Mouse (Mus musculus) heart, embryonic 10.5 days (tissue): ENCODE results near the gene Erp29. TPM values are rescaled to one million over a fixed set of nuclear protein-coding genes. Genes with fewer than 3 reads are reported as not detected.

Source experiments
- DNase-seq: peaks from one replicate; pipeline ENCODE4 v3.0.0-alpha.2; 2017; ENCODE audit warnings: low spot score
- H3K27ac ChIP-seq: fragments of 300-500 bp; sonication (generic); 2 replicates; pipeline ENCODE4 v1.5.1; 2016; ENCODE audit warnings: mild to moderate bottlenecking
- H3K27me3 ChIP-seq: fragments of 300-500 bp; sonication (generic); 2 replicates; pipeline ENCODE4 v1.6.1; 2016; ENCODE audit warnings: mild to moderate bottlenecking; ENCODE audit not compliant: poor library complexity, insufficient read depth, severe bottlenecking
- H3K36me3 ChIP-seq: fragments of 300-500 bp; sonication (generic); 2 replicates; pipeline ENCODE4 v1.6.1; 2016; ENCODE audit warnings: mild to moderate bottlenecking, moderate library complexity
- H3K4me1 ChIP-seq: fragments of 300-500 bp; sonication (generic); 2 replicates; pipeline ENCODE4 v1.6.1; 2016; ENCODE audit warnings: mild to moderate bottlenecking
- H3K4me3 ChIP-seq: fragments of 300-500 bp; sonication (generic); 2 replicates; pipeline ENCODE4 v1.5.1; 2016; ENCODE audit warnings: mild to moderate bottlenecking, moderate library complexity
- H3K9me3 ChIP-seq: fragments of 300-500 bp; sonication (generic); 2 replicates; pipeline ENCODE4 v1.6.1; 2016; ENCODE audit warnings: mild to moderate bottlenecking, moderate library complexity
- WGBS: fragments of 180-500 bp; shearing (Covaris S2); methylation state at CpG from one replicate; pipeline ENCODE4 v1.1.7; 2016; 5-methylcytosine and 5-hydroxymethylcytosine counted together
- polyA plus RNA-seq: library from polyadenylated mRNA; unstranded; fragments of >200 nt; fragmentation: Nextera tagmentation; extraction: Ambion mirVana; gene quantifications from 2 replicates; pipeline ENCODE4 v1.2.1, GENCODE M21; 2016

Erp29 gene
- polyA plus RNA-seq, 1 experiment from 2014 or later = 153 TPM

DNA sequence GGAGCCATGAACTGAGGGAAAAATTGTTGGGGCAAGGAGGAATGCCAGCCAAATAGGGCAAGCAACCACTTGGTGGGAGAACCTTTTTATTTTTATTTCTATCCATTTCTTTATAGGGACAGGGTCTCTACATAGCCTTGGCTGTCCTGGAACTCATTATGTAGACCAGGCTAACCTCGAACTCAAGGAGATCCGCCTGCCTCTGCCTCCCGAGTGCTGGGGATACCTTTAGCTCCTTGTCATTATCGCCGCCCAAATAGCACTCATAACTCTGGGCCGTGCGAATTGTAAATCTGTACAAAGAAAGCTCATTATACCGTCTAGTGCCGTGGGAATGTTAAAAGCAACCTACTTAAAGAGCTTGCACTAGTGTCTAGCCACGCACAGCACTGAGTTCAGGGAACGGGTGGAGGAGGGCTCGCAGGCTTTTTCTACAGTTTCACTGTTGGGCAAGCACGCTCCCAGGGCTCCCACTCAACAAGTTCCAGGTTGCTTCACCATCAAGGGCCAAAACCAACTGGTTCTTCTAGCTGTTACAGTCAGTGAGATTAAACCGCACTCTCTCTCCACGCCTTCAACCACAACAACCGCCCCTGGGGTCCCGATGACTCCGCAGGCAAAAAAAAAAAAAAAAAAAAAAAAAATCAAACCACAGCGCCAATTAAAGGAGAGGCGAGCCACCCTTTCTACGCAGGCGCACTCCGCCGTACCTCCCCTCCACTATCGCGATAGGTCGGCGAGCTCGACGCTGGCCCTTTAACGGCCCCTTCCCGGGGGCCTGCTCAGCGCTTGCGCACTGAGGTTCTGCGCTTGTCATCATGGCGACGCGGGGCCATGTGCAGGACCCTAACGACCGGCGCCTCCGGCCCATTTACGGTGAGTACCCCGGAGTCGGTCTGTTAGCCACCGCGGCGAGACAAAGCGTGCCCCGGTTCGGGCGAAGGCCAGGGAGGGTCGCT, 54.8 kb downstream of the Erp29 start, which contains the start of gene Naa25:
Naa25 (plus strand) TSS at position 750 of the 959 bp plus-strand sequence.
- peaks cover 17% of the 10 kb centered on the region for H3K36me3 ChIP-seq
- peak within 1 kb of the TSS; percentile 93 for H3K27ac ChIP-seq
- no peaks in the 10 kb centered on the region for H3K9me3 ChIP-seq
- WGBS = 10% methylated on average over 53 of the region's 53 CpGs
- peak within 1 kb of the TSS; percentile 98 for H3K4me3 ChIP-seq
- H3K4me1 ChIP-seq = peaks cover 20% of the 10 kb centered on the region
- DNase-seq = peak; percentile 97
- H3K27me3 ChIP-seq = no peaks in the 10 kb centered on the region

- Histone ChIP-seq H3K27ac (no peak overlapping the region), H3K4me1 (peaks cover 20% of the 10 kb centered on the region), H3K4me3 (no peak overlapping the region), H3K27me3 (no peaks in the 10 kb centered on the region), H3K9me3 (no peaks in the 10 kb centered on the region), H3K36me3 (no peaks in the 10 kb centered on the region)
- no peak for DNase-seq
- WGBS = 84% methylated on average over 5 of the region's 5 CpGs
Observed at GRCm38 (mm10) chr5:121395621-121396020, 56.7 kb downstream of the Erp29 start.

GRCm38 (mm10) chr5:121393402-121393801, 58.9 kb downstream of the Erp29 start:
- 77% methylated on average over 3 of the region's 3 CpGs for WGBS
- no peaks in the 10 kb centered on the region for H3K36me3 ChIP-seq
- no peak overlapping the region for H3K4me3 ChIP-seq
- H3K4me1 ChIP-seq = peaks cover 6% of the 10 kb centered on the region; the same call in 1 of the 2 replicates
- no peaks in the 10 kb centered on the region for H3K27me3 ChIP-seq
- no peak overlapping the region for H3K27ac ChIP-seq
- no peaks in the 10 kb centered on the region for H3K9me3 ChIP-seq
- no peak for DNase-seq

DNA sequence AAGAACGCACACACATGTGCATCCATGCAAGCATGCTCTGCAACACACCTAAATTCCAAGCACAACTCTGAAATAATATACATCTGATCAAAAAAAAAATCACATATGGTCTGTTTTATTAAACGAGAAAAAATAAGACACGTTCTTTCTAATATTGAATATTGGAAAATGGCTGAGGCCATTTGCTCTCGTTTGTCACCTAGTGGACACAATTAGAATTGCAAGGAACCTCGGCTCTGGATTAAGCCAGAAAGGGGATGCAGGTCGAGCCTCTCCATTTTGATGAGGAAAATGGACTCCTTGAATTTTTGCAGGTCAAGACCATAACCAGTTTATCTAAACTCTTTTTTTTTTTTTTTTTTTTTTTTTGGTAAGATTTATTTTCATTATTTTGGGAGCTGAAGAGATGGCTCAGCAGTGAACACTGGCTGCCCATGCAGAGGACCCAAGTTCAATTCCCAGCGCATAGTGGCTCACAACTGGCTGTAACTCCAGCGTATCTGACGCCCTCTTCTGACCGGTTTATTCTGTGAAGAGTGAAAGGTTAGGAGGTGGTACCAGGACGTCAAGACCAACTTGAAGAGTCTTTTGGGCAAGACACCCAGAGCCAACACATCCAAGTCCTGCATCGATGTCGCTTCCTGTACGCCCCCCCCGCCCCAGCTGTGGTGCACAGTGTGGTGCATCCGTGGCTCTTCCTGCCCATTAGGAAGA, 59.5 kb downstream of the Erp29 start:
- Histone ChIP-seq H3K27ac (no peak overlapping the region), H3K4me3 (no peak overlapping the region), H3K9me3 (no peaks in the 10 kb centered on the region), H3K27me3 (no peaks in the 10 kb centered on the region), H3K4me1 (peaks cover 6% of the 10 kb centered on the region; the same call in 1 of the 2 replicates), H3K36me3 (no peaks in the 10 kb centered on the region)
- DNase-seq = no peak
- 51% methylated on average over 16 of the region's 16 CpGs for WGBS

DNA sequence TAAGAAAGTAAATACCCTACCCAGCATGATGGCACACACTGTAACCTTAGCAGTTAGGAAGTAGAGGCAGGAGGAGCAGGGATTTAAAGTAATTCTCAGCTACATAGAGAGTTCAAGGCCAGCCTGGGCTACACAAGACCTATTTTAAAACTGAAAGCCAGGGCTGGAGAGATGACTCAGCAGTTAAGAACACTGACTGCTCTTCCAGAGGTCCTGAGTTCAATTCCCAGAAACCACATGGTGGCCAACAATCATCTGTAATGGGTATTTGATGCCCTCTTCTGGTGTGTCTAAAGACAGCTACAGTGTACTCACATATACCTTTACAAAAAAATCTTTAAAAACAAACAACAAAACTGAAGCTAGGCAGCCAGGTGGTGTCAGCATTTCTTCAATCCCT, 62.6 kb downstream of the Erp29 start:
- no peaks in the 10 kb centered on the region for H3K9me3 ChIP-seq
- H3K27me3 ChIP-seq = no peaks in the 10 kb centered on the region
- H3K36me3 ChIP-seq = no peaks in the 10 kb centered on the region
- no peak for DNase-seq
- H3K27ac ChIP-seq = no peak overlapping the region
- H3K4me3 ChIP-seq = no peak overlapping the region
- H3K4me1 ChIP-seq = no peaks in the 10 kb centered on the region; the same call in 1 of the 2 replicates

DNA sequence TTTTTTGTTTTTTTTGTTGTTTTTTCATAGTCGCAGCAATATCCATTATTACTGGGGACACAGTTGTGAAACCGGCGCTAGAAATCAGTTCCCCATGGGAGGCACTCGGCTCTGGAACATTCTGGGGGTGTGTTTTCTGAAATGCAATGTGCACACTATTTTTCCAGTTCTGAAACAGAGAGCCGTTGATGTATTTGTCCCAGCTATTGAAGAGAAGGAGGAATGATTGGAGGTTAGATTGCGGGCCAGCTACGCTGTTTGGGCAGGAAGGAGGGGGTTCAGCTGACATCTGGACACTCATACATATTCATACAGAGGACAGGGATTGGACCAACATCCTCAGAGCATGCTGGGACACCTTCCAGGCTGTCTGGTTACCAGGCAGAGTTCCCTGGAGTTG, 63.2 kb downstream of the Erp29 start:
- H3K4me3 ChIP-seq = no peak overlapping the region
- peaks cover 3% of the 10 kb centered on the region; the same call in 1 of the 2 replicates for H3K4me1 ChIP-seq
- DNase-seq = no peak
- 72% methylated on average over 7 of the region's 7 CpGs for WGBS
- no peaks in the 10 kb centered on the region for H3K27me3 ChIP-seq
- H3K9me3 ChIP-seq = no peaks in the 10 kb centered on the region
- no peaks in the 10 kb centered on the region for H3K36me3 ChIP-seq
- no peak overlapping the region for H3K27ac ChIP-seq

DNA sequence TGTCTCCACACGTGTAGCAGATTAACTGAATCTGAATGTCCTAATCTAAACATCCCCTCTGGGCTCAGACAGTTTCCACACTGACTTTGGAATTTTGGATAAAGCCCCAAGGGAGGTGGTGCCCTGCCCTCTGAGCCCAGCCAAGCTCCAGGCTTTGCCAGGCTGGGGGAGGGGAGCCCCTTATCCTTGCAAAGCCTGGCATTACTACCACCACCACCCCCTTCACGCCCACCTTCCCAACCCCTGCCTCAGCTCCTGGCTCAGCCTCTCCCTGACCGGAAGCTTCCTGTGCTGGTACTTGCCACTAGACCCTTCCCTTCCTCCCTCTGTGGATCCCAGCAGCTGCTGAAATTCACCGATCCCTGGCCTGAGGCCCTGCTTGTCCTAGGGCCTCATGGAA, 65.2 kb downstream of the Erp29 start:
- H3K4me1 ChIP-seq = peaks cover 3% of the 10 kb centered on the region; the same call in 1 of the 2 replicates
- H3K27ac ChIP-seq = no peak overlapping the region
- no peak overlapping the region for H3K4me3 ChIP-seq
- no peak for DNase-seq
- H3K27me3 ChIP-seq = no peaks in the 10 kb centered on the region
- peaks cover 12% of the 10 kb centered on the region for H3K36me3 ChIP-seq
- WGBS = 56% methylated on average over 4 of the region's 4 CpGs
- no peaks in the 10 kb centered on the region for H3K9me3 ChIP-seq

DNA sequence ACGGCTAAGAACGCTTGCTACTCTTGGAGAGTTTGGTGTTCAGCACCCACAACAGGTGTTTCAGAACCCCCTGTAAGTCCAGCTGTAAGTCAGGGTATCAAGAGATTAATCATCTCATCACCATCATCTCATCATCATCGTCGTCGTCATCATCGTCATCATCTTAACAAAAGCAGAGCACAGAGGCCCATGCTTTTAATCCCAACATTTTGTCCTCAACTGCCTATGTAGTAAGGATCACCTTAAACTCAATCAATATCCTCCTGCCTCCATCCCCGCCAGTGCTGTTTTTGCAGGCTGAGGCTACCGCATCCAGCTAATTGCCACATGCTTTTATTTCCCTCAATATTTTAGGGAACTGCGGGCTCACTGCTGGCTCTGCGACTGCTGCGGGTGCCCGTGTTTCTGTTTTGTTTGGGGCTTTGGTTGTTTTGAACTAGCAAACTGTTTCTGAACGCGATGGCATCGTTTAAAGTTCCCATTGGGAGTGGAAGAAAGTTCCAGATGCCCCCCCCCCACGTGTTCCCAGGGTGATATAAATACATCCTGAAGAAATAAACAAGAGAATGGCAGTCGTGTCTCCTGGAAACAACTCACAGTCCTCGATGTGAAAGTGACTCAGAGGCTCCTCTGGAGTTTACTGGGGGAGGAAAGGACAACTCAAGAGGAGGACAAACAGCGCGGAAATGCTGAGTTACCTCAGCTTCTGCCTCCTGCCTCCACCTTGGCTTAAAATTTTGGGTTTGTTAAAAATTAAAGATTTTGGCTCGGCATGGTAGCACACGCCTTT, 66.0 kb downstream of the Erp29 start:
- Histone ChIP-seq H3K4me1 (peaks cover 3% of the 10 kb centered on the region; the same call in 1 of the 2 replicates), H3K36me3 (peaks cover 20% of the 10 kb centered on the region), H3K27ac (peak overlapping the region; percentile 52; the same call in 1 of the 2 replicates), H3K9me3 (no peaks in the 10 kb centered on the region), H3K27me3 (no peaks in the 10 kb centered on the region), H3K4me3 (peak overlapping the region; percentile 71)
- 36% methylated on average over 22 of the region's 22 CpGs for WGBS
- DNase-seq = no peak

GRCm38 (mm10) chr5:121385461-121386119, 66.7 kb downstream of the Erp29 start, which contains the start of gene Trafd1:
Trafd1 (minus strand) TSS chr5:121385632.
- Histone ChIP-seq H3K4me3 (peak within 1 kb of the TSS; percentile 71), H3K9me3 (no peaks in the 10 kb centered on the region; the same call in 1 of the 2 replicates), H3K27ac (peak within 1 kb of the TSS; percentile 93), H3K36me3 (peaks cover 27% of the 10 kb centered on the region), H3K27me3 (no peaks in the 10 kb centered on the region), H3K4me1 (peaks cover 3% of the 10 kb centered on the region; the same call in 1 of the 2 replicates)
- WGBS = under 1% methylated on average over 44 of the region's 45 CpGs
- peak; percentile 98 for DNase-seq

DNA sequence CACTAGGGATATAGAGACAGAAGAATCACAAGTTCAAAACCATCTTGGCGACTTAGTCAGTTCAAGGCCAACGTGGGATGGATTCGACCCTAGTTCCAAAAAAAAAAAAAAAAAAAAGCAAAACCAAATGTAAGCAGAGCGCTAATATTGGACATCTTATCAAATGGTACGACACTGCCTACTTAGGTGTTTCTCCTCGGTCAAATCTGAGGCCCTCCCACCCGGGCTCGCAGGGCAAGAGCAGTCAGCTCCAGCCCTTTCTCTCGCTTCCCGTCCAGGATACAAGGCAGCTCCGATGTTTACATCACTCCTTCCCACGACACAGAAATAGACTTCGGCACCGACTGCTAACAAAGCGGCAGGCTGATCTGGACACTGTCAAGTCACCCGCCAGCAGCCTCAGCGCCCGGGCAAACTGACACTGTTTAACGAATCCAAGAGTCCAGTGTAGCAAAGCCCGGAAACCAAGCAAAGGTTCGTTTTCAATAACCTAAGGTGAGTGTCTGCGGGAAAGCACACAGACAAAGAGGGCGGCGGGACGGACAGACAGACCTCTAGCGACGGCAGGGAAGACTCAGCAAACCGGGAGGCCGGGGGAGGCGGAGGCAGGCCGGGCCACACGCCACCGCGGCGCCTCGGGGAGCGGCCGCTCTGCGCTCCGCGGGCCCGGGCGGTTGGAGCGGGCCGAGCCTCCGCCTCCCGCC, 67.4 kb downstream of the Erp29 start:
- Histone ChIP-seq H3K27me3 (no peaks in the 10 kb centered on the region), H3K4me3 (peak overlapping the region; percentile 71), H3K4me1 (peaks cover 3% of the 10 kb centered on the region; the same call in 1 of the 2 replicates), H3K36me3 (peaks cover 33% of the 10 kb centered on the region), H3K9me3 (no peaks in the 10 kb centered on the region; the same call in 1 of the 2 replicates), H3K27ac (peak overlapping the region; percentile 93)
- WGBS = 2% methylated on average over 39 of the region's 47 CpGs
- peak; percentile 89 for DNase-seq
